Mouse (Mus musculus): ENCODE results near the gene Jak1. TPM values are rescaled to one million over a fixed set of nuclear protein-coding genes. Genes with fewer than 3 reads are reported as not detected.

The Jak1 gene
- total RNA-seq, 2 experiments from 2014 or later = 117 to 120 TPM

- intact Hi-C loops (cut with DNase I) = loop anchor here (5.0 kb wide), 2 partner anchors 154 to 189 kb away; no protein-coding TSS in a partner anchor
- peak; percentile 52 to 65 for DNase-seq (ENCODE audit: low spot score in 2 of 2)
These were observed 96.8 kb downstream of the Jak1 start for GRCm38 (mm10) chr4:101168189-101168778.

GRCm38 (mm10) chr4:101167777-101168176, 97.3 kb downstream of the Jak1 start:
- no peak for DNase-seq (ENCODE audit: low spot score in 2 of 2)
- intact Hi-C loops (cut with DNase I) = loop anchor here (5.0 kb wide), 2 partner anchors 155 to 190 kb away; no protein-coding TSS in a partner anchor

- intact Hi-C loops (cut with DNase I) = loop anchor here (5.0 kb wide), 2 partner anchors 157 to 192 kb away; no protein-coding TSS in a partner anchor
These were observed 99.3 kb downstream of the Jak1 start for GRCm38 (mm10) chr4:101165776-101166175.

GRCm38 (mm10) chr4:101164673-101165072, 100.4 kb downstream of the Jak1 start:
- no peak for DNase-seq (ENCODE audit: low spot score in 2 of 2)
- intact Hi-C loops (cut with DNase I) = loop anchor here (5.0 kb wide), 2 partner anchors 158 to 193 kb away; no protein-coding TSS in a partner anchor

More at GRCm38 (mm10) chr4:101165776-101166175, 99.3 kb downstream of the Jak1 start:
- DNase-seq (ENCODE audit: low spot score in 2 of 2) = no peak

GRCm38 (mm10) chr4:101164189-101164588, 100.9 kb downstream of the Jak1 start:
- no peak for DNase-seq (ENCODE audit: low spot score in 2 of 2)
- intact Hi-C loops (cut with DNase I) = no loop called here

- no peak for DNase-seq (ENCODE audit: low spot score in 2 of 2)
- intact Hi-C loops (cut with DNase I) = no loop called here
These were observed 104.3 kb downstream of the Jak1 start for GRCm38 (mm10) chr4:101160821-101161220.

- DNase-seq (ENCODE audit: low spot score in 2 of 2) = no peak
- intact Hi-C loops (cut with DNase I) = no loop called here
These were observed 105.8 kb downstream of the Jak1 start for GRCm38 (mm10) chr4:101159191-101159764.

- intact Hi-C loops (cut with DNase I) = no loop called here
- peak; percentile 52 to 85 for DNase-seq (ENCODE audit: low spot score in 2 of 2)
These were observed 106.8 kb downstream of the Jak1 start for GRCm38 (mm10) chr4:101158282-101158681.

- intact Hi-C loops (cut with DNase I) = no loop called here
- DNase-seq (ENCODE audit: low spot score in 2 of 2) = no peak
These were observed 107.6 kb downstream of the Jak1 start for GRCm38 (mm10) chr4:101157476-101157875.

- intact Hi-C loops (cut with DNase I) = no loop called here
- no peak for DNase-seq (ENCODE audit: low spot score in 2 of 2)
These were observed 109.5 kb downstream of the Jak1 start for GRCm38 (mm10) chr4:101155541-101155940.

GRCm38 (mm10) chr4:101146891-101147655, 118.0 kb downstream of the Jak1 start:
- DNase-seq (ENCODE audit: low spot score in 2 of 2) = no peak
- intact Hi-C loops (cut with DNase I) = loop anchor here (2.0 to 10.0 kb wide), 6 partner anchors 82 to 1142 kb away; partner anchors contain the start of genes Cachd1 and Raver2

GRCm38 (mm10) chr4:101146047-101146745, 118.9 kb downstream of the Jak1 start:
- intact Hi-C loops (cut with DNase I) = loop anchor here (2.0 to 10.0 kb wide), 6 partner anchors 81 to 1141 kb away; partner anchors contain the start of genes Cachd1 and Raver2
- DNase-seq (ENCODE audit: low spot score in 2 of 2) = peak; percentile 84 to 86

- intact Hi-C loops (cut with DNase I) = loop anchor here (5.0 to 10.0 kb wide), 4 partner anchors 80 to 1140 kb away; partner anchors contain the start of genes Cachd1 and Raver2
- no peak for DNase-seq (ENCODE audit: low spot score in 2 of 2)
These were observed 120.3 kb downstream of the Jak1 start for GRCm38 (mm10) chr4:101144790-101145189.

- intact Hi-C loops (cut with DNase I) = loop anchor here (10.0 kb wide), 2 partner anchors 80 to 1140 kb away; partner anchors contain the start of gene Raver2
- DNase-seq (ENCODE audit: low spot score in 2 of 2) = no peak
These were observed 120.7 kb downstream of the Jak1 start for GRCm38 (mm10) chr4:101144361-101144760.

GRCm38 (mm10) chr4:101143901-101144300, 121.2 kb downstream of the Jak1 start:
- no peak for DNase-seq (ENCODE audit: low spot score in 2 of 2)
- intact Hi-C loops (cut with DNase I) = loop anchor here (10.0 kb wide), 2 partner anchors 79 to 1139 kb away; partner anchors contain the start of gene Raver2

- intact Hi-C loops (cut with DNase I) = loop anchor here (10.0 kb wide), 2 partner anchors 77 to 1137 kb away; partner anchors contain the start of gene Raver2
- DNase-seq (ENCODE audit: low spot score in 2 of 2) = no peak
These were observed 123.3 kb downstream of the Jak1 start for GRCm38 (mm10) chr4:101141768-101142167.

GRCm38 (mm10) chr4:101137975-101138374, 127.1 kb downstream of the Jak1 start:
- DNase-seq (ENCODE audit: low spot score in 2 of 2) = no peak
- intact Hi-C loops (cut with DNase I) = no loop called here

GRCm38 (mm10) chr4:101135909-101136308, 129.2 kb downstream of the Jak1 start:
- DNase-seq (ENCODE audit: low spot score in 2 of 2) = no peak

GRCm38 (mm10) chr4:101135013-101135412, 130.1 kb downstream of the Jak1 start:
- no peak for DNase-seq (ENCODE audit: low spot score in 2 of 2)

More at GRCm38 (mm10) chr4:101135909-101136308, 129.2 kb downstream of the Jak1 start:
- intact Hi-C loops (cut with DNase I) = no loop called here

More at GRCm38 (mm10) chr4:101135013-101135412, 130.1 kb downstream of the Jak1 start:
- intact Hi-C loops (cut with DNase I) = no loop called here

Measured in left cerebral cortex, postnatal 14 days (tissue).